Mouse (Mus musculus) CD4-positive, CD25-positive, alpha-beta regulatory T cell, adult 2 months (primary cell): Measurements from ENCODE around the gene Itsn2.
"Not testable (repeated sequence)": the region's sequence is repeated elsewhere in the genome, so short reads cannot be mapped to it uniquely, and the experiment has no call there.

Experiments used
- DNase-seq: peaks from one replicate; pipeline ENCODE4 v3.0.0-alpha.2; 2012; ENCODE audit warnings: low read depth, low spot score

Itsn2 gene

DNA sequence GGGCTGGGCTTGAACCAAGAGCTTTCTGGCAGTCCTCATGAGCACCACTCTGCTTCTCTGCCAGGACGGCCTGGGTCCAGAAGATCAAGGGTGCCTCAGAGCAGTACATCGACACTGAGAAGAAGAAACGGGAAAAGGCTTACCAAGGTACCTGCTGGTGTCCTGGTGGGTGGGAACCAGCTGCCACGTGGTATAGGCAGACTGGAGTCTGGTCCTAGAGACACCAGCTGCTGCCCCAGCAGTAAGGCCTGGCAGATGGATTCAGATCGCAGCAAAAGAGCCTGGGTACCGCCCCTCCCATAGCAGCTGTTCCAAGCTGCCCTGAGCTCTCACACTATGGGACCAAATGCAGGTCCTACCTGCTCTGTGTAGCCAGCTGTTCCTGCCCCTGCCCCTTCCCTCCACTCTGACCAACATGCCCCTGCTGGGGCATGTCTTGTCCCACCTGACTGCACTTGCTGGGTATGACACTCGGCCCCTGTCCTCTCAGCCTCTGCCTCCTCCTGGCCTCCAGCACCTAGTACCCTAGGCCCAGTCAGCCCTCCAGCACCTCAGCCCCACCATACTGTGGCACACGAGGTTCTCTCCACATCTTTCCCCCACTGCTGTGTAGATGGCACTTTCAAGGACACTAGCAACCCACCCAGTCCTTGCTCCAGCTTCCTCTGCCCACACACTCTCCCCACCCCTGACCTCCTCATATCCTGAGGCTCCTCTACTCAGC, 116.6 kb downstream of the Itsn2 start:
- no peak for DNase-seq

DNA sequence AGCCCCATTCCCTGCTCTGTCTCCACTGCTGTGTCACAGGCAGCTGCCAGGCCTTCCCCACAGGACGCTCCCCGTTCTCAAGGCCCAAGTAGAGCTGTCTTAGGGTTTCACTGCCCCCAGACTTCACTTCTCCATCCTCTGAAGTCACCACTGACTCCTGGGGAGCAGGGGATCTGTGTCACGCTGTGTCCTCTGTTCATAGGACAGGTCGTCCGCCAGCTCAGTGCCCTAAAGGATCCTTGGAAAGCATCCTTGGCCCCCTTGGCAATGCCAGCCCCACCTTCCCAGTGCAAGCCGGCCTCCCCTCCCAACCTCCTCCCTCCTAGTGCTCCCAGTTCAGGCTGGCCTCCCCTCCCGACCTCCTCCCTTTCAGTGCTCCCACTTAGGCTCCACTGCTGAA, 117.5 kb downstream of the Itsn2 start:
- no peak for DNase-seq

GRCm38 (mm10) chr12:4713361-4713760, 120.9 kb downstream of the Itsn2 start:
- no peak for DNase-seq

- DNase-seq = no peak
Observed at GRCm38 (mm10) chr12:4715606-4716005, 123.2 kb downstream of the Itsn2 start.

DNA sequence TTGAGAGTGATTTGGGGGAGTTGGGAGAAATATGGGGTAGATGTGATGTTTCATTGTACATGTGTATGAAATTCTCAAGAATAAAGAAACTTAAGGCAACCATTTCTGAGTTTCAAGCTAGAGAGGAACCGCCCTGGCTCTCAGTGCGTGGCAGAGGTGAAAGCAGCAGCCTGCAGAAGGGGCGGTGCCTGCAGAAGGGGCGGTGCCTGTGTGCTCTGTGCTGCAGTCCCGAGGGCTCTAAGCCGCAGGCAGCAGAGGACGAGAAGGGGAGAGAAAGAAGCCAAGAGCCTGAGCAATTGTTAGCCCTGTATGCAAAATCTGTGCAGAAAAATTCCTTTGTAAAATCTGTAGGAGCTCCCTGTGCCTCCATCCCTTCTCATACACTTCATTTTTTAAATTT, 125.0 kb downstream of the Itsn2 start:
- DNase-seq = peak; percentile 73

DNA sequence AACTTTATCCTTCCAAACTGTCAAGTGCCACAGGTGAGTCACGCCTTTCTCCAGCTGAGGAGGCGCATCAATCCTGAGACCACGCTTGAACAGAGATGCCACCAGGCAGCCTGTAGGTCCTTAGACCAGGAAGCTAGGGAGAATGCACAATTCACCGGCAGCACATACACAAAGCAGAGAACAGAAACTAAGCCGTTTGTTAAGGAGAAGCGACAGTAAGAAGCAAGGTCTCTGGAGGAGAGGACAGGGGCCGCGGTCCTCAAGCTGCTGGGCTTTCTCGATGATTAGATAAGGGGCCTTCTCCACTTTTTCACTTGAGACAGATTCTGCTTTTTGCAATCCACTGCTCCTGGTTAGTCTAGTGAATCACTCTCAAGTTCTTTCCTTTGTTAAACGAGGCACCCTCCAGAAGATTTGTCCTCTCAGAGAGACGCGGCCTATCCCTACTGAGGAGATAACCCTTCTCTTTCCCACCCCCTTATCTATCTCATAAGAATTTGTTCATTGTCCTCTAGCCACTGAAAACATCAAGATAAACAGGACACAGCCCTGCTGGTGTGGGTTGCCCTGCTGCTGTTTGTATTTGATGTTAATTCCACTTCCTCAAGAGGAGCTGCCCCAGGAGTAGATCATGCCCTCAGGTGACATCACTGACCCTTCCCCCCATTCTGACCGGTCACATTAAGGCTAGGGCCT, 126.8 kb downstream of the Itsn2 start:
- DNase-seq = no peak

DNA sequence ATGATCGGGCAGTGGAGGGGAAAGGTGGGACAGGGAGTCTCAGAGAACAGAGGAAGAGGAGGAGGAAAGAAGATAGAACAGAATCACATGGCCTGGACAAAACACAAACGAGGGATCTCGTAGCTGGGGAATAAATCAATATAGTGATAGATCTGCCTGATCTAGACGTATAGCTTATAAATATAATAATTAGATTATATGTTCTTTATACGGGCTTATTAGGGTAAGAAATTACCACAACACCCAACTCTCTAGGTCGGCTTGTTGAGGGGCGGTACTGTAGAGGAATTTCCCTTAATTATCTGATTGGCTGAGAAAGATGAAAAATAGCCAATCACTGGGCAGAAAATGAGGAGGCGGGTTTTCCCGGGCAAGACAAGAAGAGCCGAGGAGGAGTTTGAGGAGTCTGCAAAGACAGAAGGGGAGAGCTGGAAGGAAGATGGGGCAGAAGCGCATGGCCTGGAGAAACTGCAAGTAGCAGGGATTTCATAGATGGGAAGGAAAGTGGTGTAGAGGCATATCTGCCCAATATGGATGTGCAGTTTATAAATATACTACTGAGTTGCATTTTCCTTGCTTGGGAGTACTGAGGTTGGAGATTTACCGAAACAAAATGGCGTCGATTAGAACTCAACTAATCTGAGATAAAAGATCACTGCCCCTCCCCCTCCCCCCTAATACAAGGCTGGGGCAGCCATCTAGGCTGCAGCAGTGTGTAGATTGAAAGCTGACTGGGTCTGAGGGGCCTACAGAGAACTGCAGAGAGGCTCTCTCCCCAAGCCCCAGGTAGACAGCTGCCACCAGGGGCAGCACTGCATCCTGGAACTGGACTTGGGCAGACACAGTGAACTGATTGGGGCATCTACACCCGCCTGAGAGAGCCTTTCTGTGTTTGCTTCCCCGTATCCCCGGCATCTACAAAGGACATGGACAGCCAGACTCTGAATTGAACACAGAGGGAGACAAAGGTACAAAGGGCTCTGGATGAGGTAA, 127.6 kb downstream of the Itsn2 start:
- peak; percentile 27 for DNase-seq

GRCm38 (mm10) chr12:4729165-4729564, 136.7 kb downstream of the Itsn2 start:
- DNase-seq = peak; percentile 30

GRCm38 (mm10) chr12:4731629-4732028, 139.2 kb downstream of the Itsn2 start:
- no peak for DNase-seq

- no peak for DNase-seq
Observed at GRCm38 (mm10) chr12:4732332-4732731, 139.9 kb downstream of the Itsn2 start.

DNA sequence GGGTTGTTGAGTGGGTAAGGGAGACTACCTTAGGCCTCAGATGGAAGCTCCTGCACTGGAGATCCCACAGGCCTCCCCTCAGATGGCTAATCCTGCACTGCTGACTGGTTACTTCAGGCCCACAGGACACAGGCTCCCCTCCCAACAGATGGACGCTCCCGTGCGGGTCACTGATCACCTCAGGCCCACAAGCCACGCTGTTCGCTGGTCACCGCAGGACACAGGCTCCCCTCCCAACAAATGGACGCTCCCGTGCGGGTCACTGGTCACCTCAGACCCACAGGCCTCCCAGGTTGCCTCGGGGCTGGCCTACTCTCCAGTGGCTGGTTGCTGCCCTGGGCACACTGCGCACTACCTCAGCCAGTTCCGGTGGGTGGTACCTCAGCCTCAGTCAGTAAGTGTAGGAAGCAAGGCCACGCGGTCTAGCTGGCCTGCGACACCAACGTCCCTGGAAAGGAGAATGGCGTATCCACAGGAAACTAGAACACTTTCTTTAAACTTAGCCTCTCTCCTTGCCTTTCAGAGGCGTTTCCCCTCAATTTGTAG, 145.7 kb downstream of the Itsn2 start, which contains the start of gene Fam228a:
Gene Fam228a, minus strand, starts transcription at position 400 of the 546 bp plus-strand sequence.
- DNase-seq = no peak

DNA sequence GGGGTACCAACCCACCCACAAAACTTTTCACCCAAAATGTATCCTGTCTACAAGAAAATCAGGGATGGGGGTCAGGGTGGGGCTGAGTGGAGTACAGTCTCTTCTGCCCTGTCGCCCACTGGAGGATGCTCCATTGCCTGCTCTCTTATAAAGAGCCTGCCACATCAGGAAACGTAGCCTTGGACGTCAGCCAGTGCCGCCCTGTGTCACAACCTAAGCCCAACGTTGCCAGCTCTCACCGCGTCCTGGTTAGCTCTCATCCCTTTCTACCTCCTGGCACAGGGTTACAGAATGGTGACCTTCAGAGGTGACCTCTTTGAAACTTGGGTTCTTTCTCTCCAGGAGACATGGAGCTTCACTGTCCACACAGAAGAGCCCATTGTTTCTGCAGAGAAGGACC, 148.4 kb downstream of the Itsn2 start:
- DNase-seq = no peak

- no peak for DNase-seq
Observed at GRCm38 (mm10) chr12:4742183-4742582, 149.7 kb downstream of the Itsn2 start.

- no peak for DNase-seq
Observed at GRCm38 (mm10) chr12:4744486-4744885, 152.0 kb downstream of the Itsn2 start.

DNA sequence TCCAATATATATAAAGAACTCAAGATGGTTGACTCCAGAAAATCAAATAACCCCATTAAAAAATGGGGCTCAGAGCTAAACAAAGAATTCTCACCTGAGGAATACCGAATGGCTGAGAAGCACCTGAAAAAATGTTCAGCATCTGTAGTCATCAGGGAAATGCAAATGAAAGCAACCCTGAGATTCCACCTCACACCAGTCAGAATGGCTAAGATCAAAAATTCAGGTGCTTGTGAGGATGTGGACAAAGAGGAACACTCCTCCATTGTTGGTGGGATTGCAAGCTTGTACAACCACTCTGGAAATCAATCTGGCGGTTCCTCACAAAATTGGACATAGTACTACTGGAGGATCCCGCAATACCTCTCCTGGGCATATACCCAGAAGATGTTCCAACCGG, 162.0 kb downstream of the Itsn2 start:
- DNase-seq = not testable (repeated sequence)

GRCm38 (mm10) chr12:4757060-4757459, 164.6 kb downstream of the Itsn2 start:
- no peak for DNase-seq
